In the genomic region with DNA sequence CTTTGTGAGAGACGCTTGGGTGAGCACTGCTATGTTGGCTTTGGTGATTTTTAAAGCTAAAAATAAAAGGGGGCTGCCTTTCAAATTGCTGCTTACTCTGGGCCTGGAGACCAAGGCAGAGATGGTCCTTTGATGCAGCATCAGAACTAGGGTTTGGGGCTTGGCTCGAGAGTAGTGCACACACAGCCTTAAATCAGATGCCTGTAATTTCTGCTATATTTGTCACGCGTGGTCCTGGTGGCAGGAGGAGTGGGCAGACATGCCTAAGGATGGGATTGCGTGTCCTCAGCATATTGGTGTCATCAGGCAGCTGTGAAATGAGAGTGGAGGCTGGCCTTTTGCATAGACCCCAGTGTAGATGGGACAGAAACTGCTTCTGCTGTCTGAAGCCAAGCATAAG, we compare ENCODE assay signal across 10 mouse cellular contexts. TPM values are rescaled to one million over a fixed set of nuclear protein-coding genes. Genes with fewer than 3 reads are reported as not detected.
A peak's percentile ranks its signal among the peaks of the same experiment; 100 is the strongest.
DNase-seq lines count a peak whose midpoint lies in the region; ATAC-seq and TF ChIP-seq lines count a peak whose summit lies in the region.
"Had no signal": no experiment of that assay in that cellular context is flagged by ENCODE, and none has a peak within 500 bp of the region (broad histone marks: within the 10 kb centered on the region; RNA-seq: fewer than 3 reads in every experiment).

No protein-coding gene starts in this region.

- H3K36me3 ChIP-seq in kidney, embryonic 15.5 days: no peaks in the 10 kb centered on the region
- no peaks in the 10 kb centered on the region for H3K36me3 ChIP-seq in forebrain, embryonic 13.5 days (ENCODE audit: poor library complexity, severe bottlenecking)
- H3K36me3 ChIP-seq in hindbrain, embryonic 14.5 days (replicated peaks; ENCODE audit: control insufficient read depth, insufficient read depth): no peaks in the 10 kb centered on the region
- no peaks in the 10 kb centered on the region for H3K36me3 ChIP-seq in midbrain, postnatal 0 days (ENCODE audit: insufficient read depth, low read length)

- H3K4me1 ChIP-seq in kidney, embryonic 15.5 days: peaks cover 21% of the 10 kb centered on the region
- peaks cover 17% of the 10 kb centered on the region; the same call in 1 of the 2 replicates for H3K4me1 ChIP-seq in forebrain, embryonic 13.5 days
- peaks cover 11% of the 10 kb centered on the region; the same call in 1 of the 2 replicates for H3K4me1 ChIP-seq in hindbrain, embryonic 14.5 days (replicated peaks; ENCODE audit: control insufficient read depth, insufficient read depth, low read length)
- 0 out of 2 replicates have a peak, but pooled peaks cover 3% of the 10 kb centered on the region for H3K4me1 ChIP-seq in midbrain, postnatal 0 days (ENCODE audit: insufficient read depth, low read length)

- DNase-seq in kidney, postnatal 25 days: no peak
- no peak for DNase-seq in hindbrain, embryonic 14.5 days (ENCODE audit: low spot score)
- DNase-seq in midbrain, postnatal 0 days (ENCODE audit: low spot score): no peak
- no peak for DNase-seq in right cerebral cortex, adult 18-20 months
- DNase-seq in gastrocnemius, adult 18-20 months (ENCODE audit: low spot score): no peak
- DNase-seq: kidney, adult 8-10 months; lung, adult 18-20 months had no signal

- H3K27me3 ChIP-seq in kidney, embryonic 15.5 days: peaks cover 54% of the 10 kb centered on the region
- H3K27me3 ChIP-seq in forebrain, embryonic 13.5 days: peaks cover 22% of the 10 kb centered on the region
- H3K27me3 ChIP-seq in hindbrain, embryonic 14.5 days (ENCODE audit: control insufficient read depth, insufficient read depth, low read length): no peaks in the 10 kb centered on the region; the same call in 1 of the 2 replicates
- no peaks in the 10 kb centered on the region for H3K27me3 ChIP-seq in midbrain, postnatal 0 days (ENCODE audit: insufficient read depth, low read length)

- no peak for TF ChIP-seq CTCF in midbrain, postnatal 0 days (IDR thresholded peaks at IDR 0.05)

- no peak overlapping the region for H3K4me3 ChIP-seq in kidney, embryonic 15.5 days (replicated peaks)
- H3K4me3 ChIP-seq in forebrain, embryonic 13.5 days: peak overlapping the region; percentile 69; the same call in 1 of the 2 replicates
- peak overlapping the region; percentile 82 for H3K4me3 ChIP-seq in hindbrain, embryonic 14.5 days (replicated peaks; ENCODE audit: low read length)
- peak overlapping the region; percentile 84 for H3K4me3 ChIP-seq in midbrain, postnatal 0 days (ENCODE audit: low read depth, low read length)

- 70% methylated on average over 5 of the region's 5 CpGs for WGBS in kidney, embryonic 15.5 days
- 71% methylated on average over 5 of the region's 5 CpGs for WGBS in forebrain, embryonic 13.5 days
- WGBS in hindbrain, embryonic 14.5 days: 66% methylated on average over 5 of the region's 5 CpGs
- WGBS in midbrain, postnatal 0 days: 52% methylated on average over 5 of the region's 5 CpGs

- no peak overlapping the region for H3K9ac ChIP-seq in kidney, embryonic 15.5 days
- peak overlapping the region; percentile 82; the same call in 1 of the 2 replicates for H3K9ac ChIP-seq in forebrain, embryonic 13.5 days
- peak overlapping the region; percentile 94 for H3K9ac ChIP-seq in hindbrain, embryonic 14.5 days
- peak overlapping the region; percentile 78 for H3K9ac ChIP-seq in midbrain, postnatal 0 days (replicated peaks; ENCODE audit: low read length, poor library complexity, severe bottlenecking)

- peak overlapping the region; percentile 99; the same call in 1 of the 2 replicates for H3K4me2 ChIP-seq in kidney, embryonic 15.5 days
- H3K4me2 ChIP-seq in forebrain, embryonic 13.5 days: peak overlapping the region; percentile 98
- peak overlapping the region; percentile 95 for H3K4me2 ChIP-seq in hindbrain, embryonic 14.5 days (replicated peaks)
- H3K4me2 ChIP-seq in midbrain, postnatal 0 days (ENCODE audit: low read depth, low read length, poor library complexity, severe bottlenecking): peak overlapping the region; percentile 95

- no peak for ATAC-seq in kidney, embryonic 15.5 days (replicated peaks; ENCODE audit: low FRiP score)
- no peak for ATAC-seq in forebrain, embryonic 13.5 days
- no peak for ATAC-seq in hindbrain, embryonic 14.5 days (ENCODE audit: low FRiP score)
- no peak for ATAC-seq in midbrain, postnatal 0 days (ENCODE audit: low FRiP score)

- no peaks in the 10 kb centered on the region for H3K9me3 ChIP-seq in kidney, embryonic 15.5 days (replicated peaks)
- H3K9me3 ChIP-seq in forebrain, embryonic 13.5 days (replicated peaks): no peaks in the 10 kb centered on the region
- H3K9me3 ChIP-seq in hindbrain, embryonic 14.5 days (ENCODE audit: control insufficient read depth, low read length): no peaks in the 10 kb centered on the region
- no peaks in the 10 kb centered on the region for H3K9me3 ChIP-seq in midbrain, postnatal 0 days (ENCODE audit: low read length)

- H3K27ac ChIP-seq in kidney, embryonic 15.5 days: no peak overlapping the region
- no peak overlapping the region for H3K27ac ChIP-seq in forebrain, embryonic 13.5 days
- peak overlapping the region; percentile 94 for H3K27ac ChIP-seq in hindbrain, embryonic 14.5 days
- H3K27ac ChIP-seq in midbrain, postnatal 0 days (ENCODE audit: low read depth, low read length): peak overlapping the region; percentile 94

RNA-seq across cellular contexts. Expression of a gene that starts 0.9 kb away (rescaled TPM):
- polyA plus RNA-seq in kidney, embryonic 15.5 days (2015; fragmentation: Nextera tagmentation; extraction: Ambion mirVana): 0.48 and 1.1 TPM in 2 replicates
- polyA plus RNA-seq in forebrain, embryonic 13.5 days (2015; fragmentation: Nextera tagmentation; extraction: Ambion mirVana): 2.0 and 2.2 TPM in 2 replicates
- 12.1 and 13.9 TPM in 2 replicates for polyA plus RNA-seq in hindbrain, embryonic 14.5 days (2014; fragmentation: Nextera tagmentation; extraction: Ambion mirVana)
- total RNA-seq in midbrain, postnatal 0 days (2014; rRNA removed): 52.3 and 61.4 TPM in 2 replicates
- polyA plus RNA-seq in midbrain, postnatal 0 days (2015; fragmentation: Nextera tagmentation; extraction: Ambion mirVana): 11.4 and 13.4 TPM in 2 replicates
- 10 to 100 TPM; 41.3 to 52.3 TPM for total RNA-seq in gastrocnemius, adult 18-20 months (2021)
- total RNA-seq: granulocyte monocyte progenitor cell, adult 5-6 weeks had no signal

RNA-seq across cellular contexts. Expression of a gene that starts 45.4 kb away (rescaled TPM):
- 0.13 and 0.21 TPM in 2 replicates for polyA plus RNA-seq in kidney, embryonic 15.5 days (2015; fragmentation: Nextera tagmentation; extraction: Ambion mirVana)
- 0.23 and 0.43 TPM in 2 replicates for polyA plus RNA-seq in forebrain, embryonic 13.5 days (2015; fragmentation: Nextera tagmentation; extraction: Ambion mirVana)
- polyA plus RNA-seq in hindbrain, embryonic 14.5 days (2014; fragmentation: Nextera tagmentation; extraction: Ambion mirVana): 0.37 and 0.58 TPM in 2 replicates
- 0.94 and 0.99 TPM in 2 replicates for total RNA-seq in midbrain, postnatal 0 days (2014; rRNA removed)
- polyA plus RNA-seq in midbrain, postnatal 0 days (2015; fragmentation: Nextera tagmentation; extraction: Ambion mirVana): 0.11 and 0.14 TPM in 2 replicates
- total RNA-seq in gastrocnemius, adult 18-20 months (2021): under 1 TPM; 0.66 to 0.91 TPM

Comparison
In these comparisons a context has a peak if more than half of its experiments do, and no peak if none do; other contexts are left out.
1. H3K27ac ChIP-seq: peak in hindbrain, embryonic 14.5 days (single experiment) and midbrain, postnatal 0 days (single experiment); none in kidney, embryonic 15.5 days (single experiment) and forebrain, embryonic 13.5 days (single experiment).
2. Peak in every context shown above with its lines, with median percentiles within 50 percentile points of each other: H3K4me2 ChIP-seq.